8 mouse cellular contexts compared by ENCODE assay signal in genomic region chr11:100979887-100980286, GRCm38 (mm10). TPM values are rescaled to one million over a fixed set of nuclear protein-coding genes. Genes with fewer than 3 reads are reported as not detected.
DNase-seq lines count a peak whose midpoint lies in the region; ATAC-seq and TF ChIP-seq lines count a peak whose summit lies in the region.
"Had no signal": no experiment of that assay in that cellular context is flagged by ENCODE, and none has a peak within 500 bp of the region (broad histone marks: within the 10 kb centered on the region; RNA-seq: fewer than 3 reads in every experiment).

No protein-coding gene starts in this region.

- no peaks in the 10 kb centered on the region for H3K36me3 ChIP-seq in heart, embryonic 14.5 days (ENCODE audit: control insufficient read depth, insufficient read depth, low read length)
- H3K36me3 ChIP-seq in liver, embryonic 14.5 days (replicated peaks; ENCODE audit: control insufficient read depth, insufficient read depth, low read depth), result no peaks in the 10 kb centered on the region
- no peaks in the 10 kb centered on the region for H3K36me3 ChIP-seq in forebrain, embryonic 11.5 days (ENCODE audit: control insufficient read depth, insufficient read depth, low read length)
- no peaks in the 10 kb centered on the region for H3K36me3 ChIP-seq in forebrain, embryonic 15.5 days
- H3K36me3 ChIP-seq: limb, embryonic 13.5 days had no signal

- peak overlapping the region; percentile 80 to 88 for H3K27ac ChIP-seq in heart, embryonic 14.5 days (replicated peaks in 1 of 2; ENCODE audit: control insufficient read depth in 1 of 2, insufficient read depth in 1 of 2, low read depth in 2 of 2, low read length in 2 of 2)
- H3K27ac ChIP-seq in liver, embryonic 14.5 days, result no peak overlapping the region
- H3K27ac ChIP-seq in forebrain, embryonic 11.5 days (ENCODE audit: low read depth, low read length), result no peak overlapping the region
- no peak overlapping the region for H3K27ac ChIP-seq in forebrain, embryonic 15.5 days (replicated peaks)
- H3K27ac ChIP-seq: limb, embryonic 13.5 days had no signal

- peak overlapping the region; percentile 46 for H3K9ac ChIP-seq in heart, embryonic 14.5 days (ENCODE audit: low read length)
- H3K9ac ChIP-seq in liver, embryonic 14.5 days (replicated peaks), result no peak overlapping the region
- no peak overlapping the region for H3K9ac ChIP-seq in forebrain, embryonic 11.5 days (ENCODE audit: low read length)
- H3K9ac ChIP-seq in forebrain, embryonic 15.5 days (replicated peaks), result no peak overlapping the region
- H3K9ac ChIP-seq: limb, embryonic 13.5 days had no signal

- TF ChIP-seq CTCF in liver, embryonic 14.5 days (IDR thresholded peaks at IDR 0.05; ENCODE audit: low read depth), result no peak

- DNase-seq in 3134 (ENCODE audit: extremely low read depth, insufficient read length, low spot score), result peak; percentile 58
- peak; percentile 98 for DNase-seq in 3T3-L1 (ENCODE audit: low read depth, low spot score)
- peak in 1 of 3 experiments; percentile 36 for DNase-seq in liver, embryonic 14.5 days (ENCODE audit: low read depth in 3 of 3, low spot score in 3 of 3)
- no peak for DNase-seq in cerebellum, adult 9-10 months
- DNase-seq in forebrain, embryonic 11.5 days (ENCODE audit: low spot score), result no peak

- TF ChIP-seq EP300 in liver, embryonic 14.5 days (IDR thresholded peaks at IDR 0.05; ENCODE audit: low read depth), result no peak

- WGBS in heart, embryonic 14.5 days, result 40% methylated on average over 8 of the region's 8 CpGs
- WGBS in liver, embryonic 14.5 days (ENCODE audit: insufficient replicate concordance), result 51% methylated on average over 8 of the region's 8 CpGs
- WGBS in forebrain, embryonic 11.5 days, result 78% methylated on average over 8 of the region's 8 CpGs
- 43% methylated on average over 8 of the region's 8 CpGs for WGBS in forebrain, embryonic 15.5 days

- H3K4me3 ChIP-seq in heart, embryonic 14.5 days (ENCODE audit: control insufficient read depth in 1 of 2, insufficient read depth in 1 of 2, low read depth in 1 of 2, low read length in 2 of 2), result no peak overlapping the region
- H3K4me3 ChIP-seq in liver, embryonic 14.5 days (ENCODE audit: insufficient read depth in 1 of 2, low read depth in 2 of 2, low read length in 2 of 2), result no peak overlapping the region
- H3K4me3 ChIP-seq in forebrain, embryonic 11.5 days (ENCODE audit: low read depth, low read length), result no peak overlapping the region
- no peak overlapping the region for H3K4me3 ChIP-seq in forebrain, embryonic 15.5 days
- H3K4me3 ChIP-seq: limb, embryonic 13.5 days had no signal

- no peaks in the 10 kb centered on the region for H3K9me3 ChIP-seq in heart, embryonic 14.5 days (ENCODE audit: control insufficient read depth, low read length)
- no peaks in the 10 kb centered on the region for H3K9me3 ChIP-seq in liver, embryonic 14.5 days (ENCODE audit: control insufficient read depth, low read length)
- no peaks in the 10 kb centered on the region for H3K9me3 ChIP-seq in forebrain, embryonic 11.5 days (ENCODE audit: control insufficient read depth, low read length)
- H3K9me3 ChIP-seq in forebrain, embryonic 15.5 days, result no peaks in the 10 kb centered on the region
- H3K9me3 ChIP-seq: limb, embryonic 13.5 days had no signal

- peak; percentile 74; the same call in 1 of the 2 replicates for ATAC-seq in heart, embryonic 14.5 days (ENCODE audit: insufficient number of reproducible peaks, insufficient read depth, low FRiP score, low read depth)
- ATAC-seq in liver, embryonic 14.5 days (ENCODE audit: insufficient read depth), result peak; percentile 51; the same call in 1 of the 2 replicates
- ATAC-seq in forebrain, embryonic 11.5 days (replicated peaks; ENCODE audit: low FRiP score), result no peak
- ATAC-seq in forebrain, embryonic 15.5 days (replicated peaks), result no peak

- H3K4me2 ChIP-seq in heart, embryonic 14.5 days (ENCODE audit: low read length), result peak overlapping the region; percentile 37
- no peak overlapping the region for H3K4me2 ChIP-seq in liver, embryonic 14.5 days (ENCODE audit: low read depth)
- no peak overlapping the region for H3K4me2 ChIP-seq in forebrain, embryonic 11.5 days (ENCODE audit: low read depth, low read length, severe bottlenecking)
- H3K4me2 ChIP-seq in forebrain, embryonic 15.5 days (replicated peaks), result no peak overlapping the region
- H3K4me2 ChIP-seq: limb, embryonic 13.5 days had no signal

- no peaks in the 10 kb centered on the region for H3K27me3 ChIP-seq in heart, embryonic 14.5 days (ENCODE audit: control insufficient read depth, insufficient read depth, low read length)
- H3K27me3 ChIP-seq in liver, embryonic 14.5 days (ENCODE audit: control insufficient read depth, insufficient read depth, low read length), result no peaks in the 10 kb centered on the region; the same call in 1 of the 2 replicates
- peaks cover 10% of the 10 kb centered on the region; the same call in 1 of the 2 replicates for H3K27me3 ChIP-seq in forebrain, embryonic 11.5 days (ENCODE audit: control insufficient read depth, insufficient read depth, low read length)
- H3K27me3 ChIP-seq in forebrain, embryonic 15.5 days, result peaks cover 11% of the 10 kb centered on the region; the same call in 1 of the 2 replicates

- peaks cover 13 to 22% of the 10 kb centered on the region in 2 experiments for H3K4me1 ChIP-seq in heart, embryonic 14.5 days (ENCODE audit: control insufficient read depth in 2 of 2, insufficient read depth in 2 of 2, low read length in 2 of 2)
- H3K4me1 ChIP-seq in liver, embryonic 14.5 days (replicated peaks; ENCODE audit: control insufficient read depth in 2 of 2, insufficient read depth in 2 of 2, low read length in 1 of 2), result peaks cover 0 to 11% of the 10 kb centered on the region in 2 experiments; a peak in 1 of 4 replicates
- no peaks in the 10 kb centered on the region for H3K4me1 ChIP-seq in forebrain, embryonic 11.5 days (replicated peaks; ENCODE audit: control insufficient read depth, insufficient read depth, low read length)
- peaks cover 5% of the 10 kb centered on the region for H3K4me1 ChIP-seq in forebrain, embryonic 15.5 days
- H3K4me1 ChIP-seq: limb, embryonic 13.5 days had no signal

RNA-seq across cellular contexts. Expression of gene Cavin1, which starts 9.2 kb away (rescaled TPM):
- 200 and 204 TPM in 2 replicates for polyA plus RNA-seq in heart, embryonic 14.5 days (2014; fragmentation: Nextera tagmentation; extraction: Ambion mirVana)
- polyA plus RNA-seq in liver, embryonic 14.5 days (2012; rRNA removed), result 5.0 and 7.0 TPM in 2 replicates
- polyA plus RNA-seq in liver, embryonic 14.5 days (2014; fragmentation: Nextera tagmentation; extraction: Ambion mirVana), result 8.1 and 8.7 TPM in 2 replicates
- polyA plus RNA-seq in forebrain, embryonic 11.5 days (2014; fragmentation: Nextera tagmentation; extraction: Ambion mirVana), result 11.8 and 14.2 TPM in 2 replicates
- 29.4 and 30.1 TPM in 2 replicates for polyA plus RNA-seq in forebrain, embryonic 15.5 days (2015; fragmentation: Nextera tagmentation; extraction: Ambion mirVana)

RNA-seq across cellular contexts. Expression of gene Atp6v0a1, which starts 29.4 kb away (rescaled TPM):
- polyA plus RNA-seq in heart, embryonic 14.5 days (2014; fragmentation: Nextera tagmentation; extraction: Ambion mirVana), result 54.8 and 57.2 TPM in 2 replicates
- polyA plus RNA-seq in liver, embryonic 14.5 days (2012; rRNA removed), result 28.3 and 29.5 TPM in 2 replicates
- 37.8 and 40.3 TPM in 2 replicates for polyA plus RNA-seq in liver, embryonic 14.5 days (2014; fragmentation: Nextera tagmentation; extraction: Ambion mirVana)
- 44.7 and 47.0 TPM in 2 replicates for polyA plus RNA-seq in forebrain, embryonic 11.5 days (2014; fragmentation: Nextera tagmentation; extraction: Ambion mirVana)
- polyA plus RNA-seq in forebrain, embryonic 15.5 days (2015; fragmentation: Nextera tagmentation; extraction: Ambion mirVana), result 84.3 and 84.6 TPM in 2 replicates

RNA-seq across cellular contexts. Expression of gene Stat3, which starts 40.5 kb away (rescaled TPM):
- 51.8 and 53.3 TPM in 2 replicates for polyA plus RNA-seq in heart, embryonic 14.5 days (2014; fragmentation: Nextera tagmentation; extraction: Ambion mirVana)
- 15.0 and 17.7 TPM in 2 replicates for polyA plus RNA-seq in liver, embryonic 14.5 days (2012; rRNA removed)
- polyA plus RNA-seq in liver, embryonic 14.5 days (2014; fragmentation: Nextera tagmentation; extraction: Ambion mirVana), result 27.2 and 27.4 TPM in 2 replicates
- polyA plus RNA-seq in forebrain, embryonic 11.5 days (2014; fragmentation: Nextera tagmentation; extraction: Ambion mirVana), result 26.2 and 27.8 TPM in 2 replicates
- 31.1 and 32.3 TPM in 2 replicates for polyA plus RNA-seq in forebrain, embryonic 15.5 days (2015; fragmentation: Nextera tagmentation; extraction: Ambion mirVana)

Comparison
In these comparisons a context has a peak if more than half of its experiments do, and no peak if none do; other contexts are left out.
1. DNase-seq: peak in 3134 (single experiment) and 3T3-L1 (single experiment); none in cerebellum, adult 9-10 months (single experiment) and forebrain, embryonic 11.5 days (single experiment).
2. ATAC-seq: peak in heart, embryonic 14.5 days (single experiment) and liver, embryonic 14.5 days (single experiment); none in forebrain, embryonic 11.5 days (single experiment) and forebrain, embryonic 15.5 days (single experiment).
3. H3K27ac ChIP-seq: peak in heart, embryonic 14.5 days (2 of 2); none in liver, embryonic 14.5 days (single experiment), forebrain, embryonic 11.5 days (single experiment) and forebrain, embryonic 15.5 days (single experiment).